ENCODE assay signal across 10 mouse cellular contexts in genomic region chr1:24869772-24870171, GRCm38 (mm10).
A peak's percentile ranks its signal among the peaks of the same experiment; 100 is the strongest.
DNase-seq lines count a peak whose midpoint lies in the region; ATAC-seq and TF ChIP-seq lines count a peak whose summit lies in the region.
"Had no signal": no experiment of that assay in that cellular context is flagged by ENCODE, and none has a peak within 500 bp of the region (broad histone marks: within the 10 kb centered on the region; RNA-seq: fewer than 3 reads in every experiment).

No protein-coding gene starts in this region.

- H3K4me2 ChIP-seq in midbrain, embryonic 15.5 days: peak overlapping the region; percentile 37
- H3K4me2 ChIP-seq in intestine, postnatal 0 days (replicated peaks; ENCODE audit: low read depth): no peak overlapping the region

- H3K4me3 ChIP-seq in midbrain, embryonic 15.5 days: peak overlapping the region; percentile 21
- H3K4me3 ChIP-seq in intestine, postnatal 0 days (ENCODE audit: low read depth, low read length): no peak overlapping the region
- H3K4me3 ChIP-seq: megakaryocyte, embryonic 14.5 days had no signal

- TF ChIP-seq POLR2A in brain, embryonic 14.5 days (IDR thresholded peaks at IDR 0.05; ENCODE audit: borderline replicate concordance, extremely low read depth, insufficient read depth, insufficient read length, poor library complexity, severe bottlenecking): no peak

- ATAC-seq in midbrain, embryonic 15.5 days (replicated peaks): peak; percentile 93
- no peak for ATAC-seq in monocyte, adult 5-6 weeks (replicated peaks; ENCODE audit: insufficient number of reproducible peaks, low FRiP score, low TSS enrichment, poor library complexity, severe bottlenecking)
- ATAC-seq in intestine, postnatal 0 days: no peak

- H3K9ac ChIP-seq in midbrain, embryonic 15.5 days: peak overlapping the region; percentile 1; the same call in 1 of the 2 replicates
- no peak overlapping the region for H3K9ac ChIP-seq in intestine, postnatal 0 days (ENCODE audit: low read depth, low read length)

- H3K27ac ChIP-seq in midbrain, embryonic 15.5 days: peak overlapping the region; percentile 56; the same call in 1 of the 2 replicates
- H3K27ac ChIP-seq in intestine, postnatal 0 days (ENCODE audit: low read depth, low read length): no peak overlapping the region

- H3K9me3 ChIP-seq in midbrain, embryonic 15.5 days: no peaks in the 10 kb centered on the region
- no peaks in the 10 kb centered on the region for H3K9me3 ChIP-seq in intestine, postnatal 0 days (ENCODE audit: control insufficient read depth)

- H3K36me3 ChIP-seq in midbrain, embryonic 15.5 days (replicated peaks): no peaks in the 10 kb centered on the region
- H3K36me3 ChIP-seq in intestine, postnatal 0 days (ENCODE audit: control insufficient read depth, insufficient read depth): no peaks in the 10 kb centered on the region

- WGBS in midbrain, embryonic 15.5 days: 46% methylated on average over 12 of the region's 12 CpGs
- WGBS in intestine, postnatal 0 days: 84% methylated on average over 12 of the region's 12 CpGs

- peak; percentile 78 for DNase-seq in brain, embryonic 14.5 days (ENCODE audit: low read depth)
- peak; percentile 77 to 79 for DNase-seq in cerebellum, postnatal 25 days
- peak; percentile 13 to 46 for DNase-seq in layer of hippocampus, adult 18-20 months (ENCODE audit: low spot score in 2 of 2)
- no peak for DNase-seq in adrenal gland, adult 2 months
- no peak for DNase-seq in embryo, embryonic 10.5 days (ENCODE audit: low spot score)
- DNase-seq: kidney, postnatal 10 days had no signal

- H3K4me1 ChIP-seq in midbrain, embryonic 15.5 days: no peaks in the 10 kb centered on the region
- H3K4me1 ChIP-seq in intestine, postnatal 0 days (replicated peaks; ENCODE audit: control insufficient read depth, insufficient read depth, low read length): no peaks in the 10 kb centered on the region
- H3K4me1 ChIP-seq: megakaryocyte, embryonic 14.5 days had no signal

- no peak for TF ChIP-seq CTCF in brain, embryonic 14.5 days (IDR thresholded peaks at IDR 0.05; ENCODE audit: borderline replicate concordance, extremely low read depth, insufficient read depth, insufficient read length)
- TF ChIP-seq CTCF in intestine, postnatal 0 days (IDR thresholded peaks at IDR 0.05; ENCODE audit: low read depth): no peak

- no peaks in the 10 kb centered on the region for H3K27me3 ChIP-seq in midbrain, embryonic 15.5 days (replicated peaks)
- no peaks in the 10 kb centered on the region for H3K27me3 ChIP-seq in intestine, postnatal 0 days (replicated peaks; ENCODE audit: control insufficient read depth, insufficient read depth, low read length)
- H3K27me3 ChIP-seq: megakaryocyte, embryonic 14.5 days had no signal

Comparison
In these comparisons a context has a peak if more than half of its experiments do, and no peak if none do; other contexts are left out.
1. DNase-seq: peak in brain, embryonic 14.5 days (single experiment), cerebellum, postnatal 25 days (2 of 2) and layer of hippocampus, adult 18-20 months (2 of 2); none in adrenal gland, adult 2 months (single experiment) and embryo, embryonic 10.5 days (single experiment).